Mouse (Mus musculus) cerebellum, adult 2 months (tissue): ENCODE measurements at regions not wholly inside any gene's neighbourhood (a gene's known extent, or its start where the extent isn't known, plus 50 kb on each side); places are given as distances from the start of the nearest gene placed in this dataset.

ENCODE experiments used
- CTCF ChIP-seq: fragments of 200-500 bp; IDR thresholded peaks from 2 replicates; pipeline ENCODE4 v1.5.1; 2011; ENCODE audit warnings: low read depth, mild to moderate bottlenecking, control low read depth, low read length, moderate library complexity, borderline replicate concordance; ENCODE audit not compliant: insufficient read depth
- POLR2A ChIP-seq: fragments of 200-500 bp; IDR thresholded peaks from 2 replicates; pipeline ENCODE4 v1.6.1; 2011; ENCODE audit warnings: low read length, control low read depth, borderline replicate concordance; ENCODE audit not compliant: insufficient read depth

DNA sequence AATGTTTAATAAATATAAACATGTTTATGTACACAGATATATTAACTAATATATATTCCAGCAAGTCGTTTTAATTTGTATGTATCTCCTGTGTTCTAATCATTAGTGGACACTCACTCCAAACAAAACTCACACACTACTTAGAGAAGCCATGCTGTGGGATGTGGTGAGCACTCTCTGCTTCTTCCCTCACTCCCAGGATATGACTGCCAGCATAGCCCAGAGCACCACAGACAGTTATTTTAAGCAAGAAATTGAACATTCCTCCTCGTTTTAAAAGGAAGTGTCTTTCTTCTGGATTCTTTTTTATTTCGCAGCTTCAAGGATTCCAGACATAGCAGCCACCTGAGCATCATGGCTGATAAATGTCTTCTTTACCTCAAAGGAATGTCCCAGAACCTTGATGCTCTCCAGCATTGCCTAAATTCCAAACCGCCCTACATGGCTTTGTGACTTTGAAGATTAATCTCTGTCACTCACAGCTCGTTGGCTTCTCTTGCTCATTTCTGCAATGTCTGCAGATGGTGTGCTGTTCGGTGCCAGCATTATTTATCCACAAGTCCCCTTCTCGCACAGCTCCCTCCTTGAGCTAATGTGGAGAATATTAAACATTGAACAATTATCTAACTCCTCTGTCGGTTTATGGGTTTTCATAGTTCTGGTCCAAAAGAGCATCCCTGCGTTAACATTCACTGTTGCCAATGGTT is 992.3 kb upstream of the Gm7489 start:
- no peak for TF ChIP-seq CTCF
- no peak for TF ChIP-seq POLR2A
